In the genomic region with DNA sequence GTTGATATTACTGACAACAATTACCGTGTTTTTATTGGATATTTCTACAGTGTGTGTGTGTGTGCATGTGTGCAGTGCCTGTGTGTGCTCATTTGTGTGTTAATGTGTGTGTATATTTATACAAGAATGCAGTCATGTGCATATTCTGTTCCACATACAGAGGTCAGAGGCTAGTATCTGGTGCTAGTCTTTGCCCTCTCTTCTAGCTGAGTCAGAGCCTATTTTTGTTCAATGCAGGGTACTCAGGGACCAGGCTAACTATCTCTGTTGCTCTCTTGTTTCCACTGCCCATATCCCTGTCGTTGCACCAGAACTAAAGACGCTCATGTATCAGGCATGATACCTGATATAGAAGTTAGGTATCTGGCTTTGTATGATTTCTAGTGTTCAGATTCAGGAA, we compare ENCODE assay signal across 34 mouse cellular contexts.
"Had no signal": no experiment of that assay in that cellular context is flagged by ENCODE, and none has a peak within 500 bp of the region (broad histone marks: within the 10 kb centered on the region; RNA-seq: fewer than 3 reads in every experiment).

No protein-coding gene starts in this region.

- H3K36me3 ChIP-seq: heart, embryonic 10.5 days; heart, embryonic 12.5 days; heart, embryonic 13.5 days; hindbrain, embryonic 10.5 days; hindbrain, embryonic 12.5 days; hindbrain, embryonic 13.5 days; hindbrain, embryonic 15.5 days; intestine, embryonic 15.5 days; kidney, embryonic 15.5 days had no signal

- H3K4me2 ChIP-seq: heart, embryonic 11.5 days; heart, embryonic 12.5 days; heart, embryonic 13.5 days; hindbrain, embryonic 12.5 days; hindbrain, embryonic 13.5 days; hindbrain, embryonic 14.5 days; hindbrain, embryonic 15.5 days; intestine, embryonic 15.5 days; kidney, embryonic 15.5 days had no signal

- H3K27me3 ChIP-seq: heart, embryonic 12.5 days; heart, embryonic 13.5 days; hindbrain, embryonic 12.5 days; hindbrain, embryonic 13.5 days; hindbrain, embryonic 15.5 days; intestine, embryonic 15.5 days; kidney, embryonic 15.5 days had no signal

- H3K4me1 ChIP-seq: heart, embryonic 10.5 days; heart, embryonic 13.5 days; hindbrain, embryonic 10.5 days; hindbrain, embryonic 12.5 days; hindbrain, embryonic 13.5 days; hindbrain, embryonic 15.5 days; intestine, embryonic 15.5 days; kidney, embryonic 15.5 days had no signal

- H3K4me3 ChIP-seq: heart, embryonic 10.5 days; heart, embryonic 12.5 days; heart, embryonic 13.5 days; hindbrain, embryonic 10.5 days; hindbrain, embryonic 12.5 days; hindbrain, embryonic 13.5 days; hindbrain, embryonic 15.5 days; intestine, embryonic 15.5 days; kidney, embryonic 15.5 days; layer of hippocampus, adult 2 months; left cerebral cortex, adult 2 months had no signal

- H3K9ac ChIP-seq: heart, embryonic 12.5 days; heart, embryonic 13.5 days; hindbrain, embryonic 12.5 days; hindbrain, embryonic 13.5 days; hindbrain, embryonic 14.5 days; hindbrain, embryonic 15.5 days; intestine, embryonic 15.5 days; kidney, embryonic 15.5 days had no signal

- ATAC-seq: hindbrain, embryonic 16.5 days; hindbrain, postnatal 0 days; inflammation-experienced regulatory T-cells, adult 6 months; intestine, embryonic 15.5 days; intestine, embryonic 16.5 days; intestine, postnatal 0 days had no signal

- DNase-seq: heart, postnatal 10 days; heart, postnatal 14 days; heart, postnatal 4 days; kidney, adult 11 months; kidney, adult 18-20 months; kidney, adult 2 months; kidney, adult 8-10 months; kidney, adult 9 months; kidney, postnatal 10 days; kidney, postnatal 14 days; kidney, postnatal 25 days; kidney, postnatal 36 days; kidney, postnatal 4 days; layer of hippocampus, adult 9-11 months; layer of hippocampus, postnatal 36 days had no signal

- H3K9me3 ChIP-seq: heart, embryonic 10.5 days; heart, embryonic 12.5 days; heart, embryonic 13.5 days; hindbrain, embryonic 10.5 days; hindbrain, embryonic 12.5 days; hindbrain, embryonic 13.5 days; hindbrain, embryonic 15.5 days; intestine, embryonic 15.5 days; kidney, embryonic 15.5 days had no signal

- H3K27ac ChIP-seq: heart, embryonic 10.5 days; heart, embryonic 13.5 days; hindbrain, embryonic 10.5 days; hindbrain, embryonic 12.5 days; hindbrain, embryonic 13.5 days; hindbrain, embryonic 14.5 days; hindbrain, embryonic 15.5 days; hindbrain, postnatal 0 days; intestine, embryonic 15.5 days; kidney, embryonic 15.5 days; kidney, postnatal 0 days; layer of hippocampus, adult 2 months; left cerebral cortex, adult 2 months had no signal
